Mouse (Mus musculus) natural killer cell, adult 2 months (primary cell): ENCODE data around the gene Hist1h4f.
A peak's percentile ranks its signal among the peaks of the same experiment; 100 is the strongest.
"Not testable (repeated sequence)": the region's sequence is repeated elsewhere in the genome, so short reads cannot be mapped to it uniquely, and the experiment has no call there.

Source experiments
- DNase-seq, 2 experiments: peaks; one replicate each; pipeline ENCODE4 v3.0.0; 2022; ENCODE audit warnings: low spot score in 2 of 2

Gene Hist1h4f

DNA sequence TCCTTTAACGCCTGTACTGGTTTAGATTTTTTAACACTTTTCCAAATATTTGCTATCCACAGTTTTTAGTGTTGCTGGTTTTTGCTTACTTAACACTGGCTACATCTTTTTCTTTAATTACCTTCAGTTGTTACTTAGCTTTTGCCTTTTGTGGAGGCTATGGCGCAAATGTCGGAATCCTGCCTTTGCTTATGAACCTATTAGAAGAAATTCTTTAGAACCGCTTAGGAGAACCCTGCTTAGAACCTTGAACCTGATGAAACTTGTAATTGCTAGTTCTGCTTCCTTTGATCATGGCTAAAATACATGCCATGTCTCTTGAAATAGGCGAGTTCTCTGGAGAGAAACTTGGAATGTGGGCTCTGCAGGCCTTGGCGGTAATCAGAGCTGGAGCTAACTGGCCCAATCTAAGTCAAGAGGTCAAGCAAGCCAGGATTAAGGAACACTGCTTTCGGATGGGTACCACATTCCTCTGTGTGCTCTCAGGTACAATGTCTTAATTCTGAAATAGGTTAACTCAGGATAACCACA, 25.0 kb upstream of the Hist1h4f start:
- DNase-seq, result no peak

DNA sequence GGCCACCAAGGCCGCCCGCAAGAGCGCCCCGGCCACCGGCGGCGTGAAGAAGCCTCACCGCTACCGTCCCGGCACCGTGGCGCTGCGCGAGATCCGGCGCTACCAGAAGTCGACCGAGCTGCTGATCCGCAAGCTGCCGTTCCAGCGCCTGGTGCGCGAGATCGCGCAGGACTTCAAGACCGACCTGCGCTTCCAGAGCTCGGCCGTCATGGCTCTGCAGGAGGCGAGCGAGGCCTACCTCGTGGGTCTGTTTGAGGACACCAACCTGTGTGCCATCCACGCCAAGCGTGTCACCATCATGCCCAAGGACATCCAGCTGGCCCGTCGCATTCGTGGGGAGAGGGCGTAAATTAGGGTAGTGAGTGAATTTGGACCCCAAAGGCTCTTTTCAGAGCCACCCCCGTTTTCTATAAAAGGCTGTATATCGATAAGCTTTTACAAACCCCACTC, 24.4 kb upstream of the Hist1h4f start:
- DNase-seq, result not testable (repeated sequence)

DNA sequence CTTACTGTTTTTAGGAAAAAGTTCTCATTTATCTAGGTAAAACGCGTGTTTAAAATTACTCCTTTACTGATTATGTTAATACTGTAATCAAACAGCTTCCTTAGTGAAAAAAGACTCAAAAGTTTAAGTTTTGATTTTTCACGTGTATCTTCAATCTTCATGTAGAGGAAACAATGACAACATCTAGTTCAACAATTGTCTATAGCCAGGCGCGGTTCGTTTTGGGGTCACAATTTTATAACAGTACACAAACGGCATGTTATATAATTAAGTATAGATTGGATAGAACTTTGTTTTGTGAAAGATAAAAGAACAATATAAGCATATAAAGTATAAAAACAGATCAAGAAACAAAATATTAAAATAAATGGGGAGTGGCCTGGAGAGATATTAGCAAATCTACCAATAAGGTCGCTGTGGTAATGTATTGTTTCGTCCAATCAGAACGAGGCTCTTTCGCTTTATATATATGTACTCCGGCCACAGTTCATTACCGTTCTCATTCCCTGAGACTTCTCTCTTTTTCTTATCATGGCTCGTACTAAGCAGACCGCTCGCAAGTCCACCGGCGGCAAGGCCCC, 23.9 kb upstream of the Hist1h4f start, which contains the start of gene Hist1h3d:
Gene Hist1h3d (plus strand): TSS at position 493 of the 581 bp plus-strand sequence.
- peak in 1 of 2 experiments; percentile 70 for DNase-seq

DNA sequence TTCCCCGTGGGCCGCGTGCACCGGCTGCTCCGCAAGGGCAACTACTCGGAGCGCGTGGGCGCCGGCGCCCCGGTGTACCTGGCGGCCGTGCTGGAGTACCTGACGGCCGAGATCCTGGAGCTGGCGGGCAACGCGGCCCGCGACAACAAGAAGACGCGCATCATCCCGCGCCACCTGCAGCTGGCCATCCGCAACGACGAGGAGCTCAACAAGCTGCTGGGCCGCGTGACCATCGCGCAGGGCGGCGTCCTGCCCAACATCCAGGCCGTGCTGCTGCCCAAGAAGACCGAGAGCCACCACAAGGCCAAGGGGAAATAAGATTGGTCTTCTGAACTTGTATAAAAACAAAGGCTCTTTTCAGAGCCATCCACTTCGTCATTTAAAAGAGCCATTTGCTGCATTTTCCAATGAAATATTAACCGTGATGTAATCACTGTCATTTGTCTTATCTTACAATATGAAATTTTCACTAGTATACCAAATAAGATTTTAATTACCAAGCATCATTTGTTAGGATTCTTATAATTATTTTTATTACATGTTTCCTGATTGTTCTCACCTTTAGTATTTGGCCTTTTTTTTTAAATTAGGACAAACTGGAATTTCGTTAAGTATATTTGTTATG, 23.2 kb upstream of the Hist1h4f start:
- not testable (repeated sequence) for DNase-seq

DNA sequence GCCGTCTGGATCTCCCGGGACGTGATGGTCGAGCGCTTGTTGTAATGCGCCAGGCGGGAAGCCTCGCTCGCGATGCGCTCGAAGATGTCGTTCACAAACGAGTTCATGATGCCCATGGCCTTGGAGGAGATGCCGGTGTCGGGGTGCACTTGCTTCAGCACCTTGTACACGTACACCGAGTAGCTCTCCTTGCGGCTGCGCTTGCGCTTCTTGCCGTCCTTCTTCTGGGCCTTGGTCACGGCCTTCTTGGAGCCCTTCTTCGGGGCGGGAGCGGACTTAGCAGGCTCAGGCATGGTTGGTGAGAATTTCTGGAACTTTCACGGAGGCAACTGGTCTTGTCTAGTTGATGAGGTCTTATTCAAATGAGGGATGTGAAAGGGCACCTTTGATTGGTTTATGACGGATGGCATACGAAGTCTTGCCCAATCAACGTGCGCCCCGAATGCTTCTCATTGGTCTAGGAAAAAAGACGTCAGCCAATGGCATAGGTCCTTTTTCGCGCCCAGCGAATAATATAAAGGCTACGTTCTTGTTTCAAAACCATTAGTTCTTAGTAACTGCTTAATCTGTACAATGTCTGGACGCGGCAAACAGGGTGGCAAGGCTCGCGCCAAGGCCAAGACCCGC, 22.6 kb upstream of the Hist1h4f start, which contains the start of the genes Hist1h2bf and Hist1h2ad:
Gene Hist1h2bf (minus strand): TSS at position 299 of the 627 bp plus-strand sequence.
Gene Hist1h2ad (plus strand): TSS at position 484 of the 627 bp plus-strand sequence.
- peak; percentile 91 to 92 for DNase-seq

DNA sequence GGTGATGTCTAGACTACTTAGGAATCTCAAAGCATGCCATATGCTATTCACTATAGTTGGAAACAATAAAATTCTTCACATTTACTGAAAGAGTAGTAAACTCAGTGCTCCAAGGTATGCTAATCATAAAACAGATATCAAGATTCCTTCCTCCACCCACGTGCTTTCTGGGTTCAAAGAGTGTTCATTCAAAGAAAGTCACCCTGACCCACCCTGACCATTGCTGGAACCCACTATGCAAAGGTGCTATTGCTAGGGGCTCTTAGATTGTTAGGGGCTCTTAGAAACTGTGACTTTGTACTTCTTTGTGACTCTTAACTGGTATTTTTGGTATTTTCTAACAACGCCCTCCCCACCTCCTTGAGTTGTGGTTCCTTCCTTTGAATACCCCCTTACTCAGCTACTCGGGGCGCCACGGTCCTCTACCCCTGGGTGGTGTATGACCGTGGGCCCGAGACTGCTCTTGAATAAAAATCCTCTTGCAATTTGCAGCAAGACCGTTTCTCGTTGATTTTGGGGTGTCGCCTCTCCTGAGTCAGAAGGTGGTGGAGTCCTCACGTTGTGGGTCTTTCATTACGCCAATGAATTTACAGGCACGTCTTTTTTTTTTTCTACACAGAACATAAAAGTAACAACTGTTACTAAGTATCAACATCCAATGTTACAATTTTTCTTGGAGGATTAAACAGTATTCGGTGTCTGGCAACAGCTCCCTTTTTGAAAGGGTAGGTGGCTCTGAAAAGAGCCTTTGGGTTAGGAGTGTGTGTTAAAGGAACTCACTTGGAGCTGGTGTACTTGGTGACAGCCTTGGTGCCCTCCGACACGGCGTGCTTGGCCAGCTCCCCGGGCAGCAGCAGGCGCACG, 21.8 kb upstream of the Hist1h4f start:
- DNase-seq, result not testable (repeated sequence)

DNA sequence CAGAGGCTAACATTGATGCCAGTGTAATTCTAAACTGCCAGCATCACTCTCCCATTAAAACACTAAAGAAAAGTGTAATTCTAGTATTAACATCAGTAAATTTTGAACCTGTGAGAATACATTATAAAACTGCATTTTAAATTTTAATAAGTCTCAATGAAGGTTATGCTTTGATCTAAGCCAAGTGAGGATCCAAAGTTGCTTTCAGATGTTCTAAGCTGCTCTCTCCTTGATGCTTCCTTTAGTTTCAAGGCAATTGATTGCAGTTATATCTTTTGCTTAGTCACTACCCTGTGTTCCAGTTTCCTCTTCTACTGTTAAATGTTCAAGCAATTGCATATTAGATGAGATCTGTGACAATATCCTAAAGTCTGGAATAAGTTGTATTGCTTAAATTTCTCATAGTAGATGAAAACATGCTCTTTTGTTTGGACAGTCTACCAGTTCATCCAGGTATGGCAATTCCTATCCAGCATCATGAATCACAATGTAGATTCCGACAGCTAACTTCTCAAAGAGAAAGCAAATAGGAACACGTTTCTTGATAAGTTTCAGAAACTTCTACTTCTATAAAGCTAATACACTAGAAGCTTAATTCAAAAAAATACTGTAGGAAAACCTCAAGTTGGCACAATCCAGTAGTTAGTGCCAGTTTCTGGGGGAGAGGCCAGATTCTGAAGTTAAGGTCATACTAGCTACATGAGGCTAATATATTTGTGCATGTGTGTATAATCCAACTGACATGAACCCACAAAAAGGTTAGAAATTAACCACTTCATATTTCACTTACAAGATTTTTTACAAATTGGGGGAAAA, 21.0 kb upstream of the Hist1h4f start:
- DNase-seq, result no peak

DNA sequence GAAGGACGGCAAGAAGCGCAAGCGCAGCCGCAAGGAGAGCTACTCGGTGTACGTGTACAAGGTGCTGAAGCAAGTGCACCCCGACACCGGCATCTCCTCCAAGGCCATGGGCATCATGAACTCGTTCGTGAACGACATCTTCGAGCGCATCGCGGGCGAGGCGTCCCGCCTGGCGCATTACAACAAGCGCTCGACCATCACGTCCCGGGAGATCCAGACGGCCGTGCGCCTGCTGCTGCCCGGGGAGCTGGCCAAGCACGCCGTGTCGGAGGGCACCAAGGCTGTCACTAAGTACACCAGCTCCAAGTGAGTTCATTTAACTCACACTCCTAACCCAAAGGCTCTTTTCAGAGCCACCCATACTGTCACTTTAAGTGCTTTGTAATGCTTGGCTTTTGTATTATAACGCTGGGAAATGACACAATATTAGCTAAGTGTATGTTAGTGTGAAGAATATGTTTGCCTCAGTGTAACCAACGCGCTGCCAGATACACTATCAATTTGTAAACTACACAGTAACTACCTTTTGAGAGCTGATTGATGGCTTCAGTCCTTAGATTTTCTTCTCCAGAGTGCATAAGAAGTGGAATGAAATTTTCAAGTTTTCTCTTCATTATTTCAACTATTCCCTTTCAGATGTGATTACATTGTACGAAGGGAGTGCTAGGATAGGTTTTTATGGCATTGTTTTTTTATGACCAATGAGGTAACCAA, 20.2 kb upstream of the Hist1h4f start:
- DNase-seq, result not testable (repeated sequence)

DNA sequence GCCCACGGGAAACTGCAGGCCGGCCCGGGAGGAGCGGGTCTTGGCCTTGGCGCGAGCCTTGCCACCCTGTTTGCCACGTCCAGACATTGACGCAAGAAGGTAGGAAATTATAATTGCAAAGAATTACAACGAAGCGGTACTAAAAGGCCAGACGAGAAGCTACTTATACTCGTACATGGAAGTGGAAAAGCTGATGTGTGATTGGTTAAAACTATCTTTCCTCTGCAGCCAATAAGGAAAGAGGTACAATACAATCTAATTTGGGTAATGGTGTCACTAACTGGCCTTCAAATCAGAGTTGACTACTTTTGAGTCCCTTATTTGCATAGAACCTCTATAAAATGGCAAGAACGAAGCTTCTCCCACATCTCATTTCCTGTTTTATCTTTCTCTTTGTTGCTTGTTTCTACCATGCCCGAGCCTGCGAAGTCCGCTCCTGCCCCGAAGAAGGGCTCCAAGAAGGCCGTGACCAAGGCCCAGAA, 19.6 kb upstream of the Hist1h4f start, which contains the start of the genes Hist1h2ae and Hist1h2bg:
Gene Hist1h2ae (minus strand): TSS at position 199 of the 482 bp plus-strand sequence.
Gene Hist1h2bg (plus strand): TSS at position 375 of the 482 bp plus-strand sequence.
- peak; percentile 71 to 75 for DNase-seq

DNA sequence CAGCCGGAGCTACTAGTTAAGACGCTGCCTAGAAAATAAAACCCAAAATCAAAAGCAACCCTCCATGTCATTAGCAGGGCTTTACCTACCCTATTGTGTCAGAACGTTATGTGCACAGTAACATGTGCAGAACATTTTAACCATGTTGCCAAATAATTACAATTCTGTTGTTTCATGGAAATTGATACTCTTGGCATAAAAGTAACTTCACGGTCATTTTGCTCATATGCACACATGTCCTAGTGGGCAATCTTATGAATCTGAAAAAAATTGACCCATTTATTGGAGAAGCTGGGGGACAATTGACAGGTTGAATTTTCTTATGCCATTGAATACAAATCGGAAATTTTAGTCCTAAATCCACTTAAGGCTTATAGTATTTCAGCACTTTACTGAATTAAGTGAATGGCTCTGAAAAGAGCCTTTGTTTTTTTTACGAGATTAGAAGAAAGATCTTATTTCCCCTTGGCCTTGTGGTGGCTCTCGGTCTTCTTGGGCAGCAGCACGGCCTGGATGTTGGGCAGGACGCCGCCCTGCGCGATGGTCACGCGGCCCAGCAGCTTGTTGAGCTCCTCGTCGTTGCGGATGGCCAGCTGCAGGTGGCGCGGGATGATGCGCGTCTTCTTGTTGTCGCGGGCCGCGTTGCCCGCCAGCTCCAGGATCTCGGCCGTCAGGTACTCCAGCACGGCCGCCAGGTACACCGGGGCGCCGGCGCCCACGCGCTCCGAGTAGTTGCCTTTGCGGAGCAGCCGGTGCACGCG, 19.0 kb upstream of the Hist1h4f start:
- not testable (repeated sequence) for DNase-seq

DNA sequence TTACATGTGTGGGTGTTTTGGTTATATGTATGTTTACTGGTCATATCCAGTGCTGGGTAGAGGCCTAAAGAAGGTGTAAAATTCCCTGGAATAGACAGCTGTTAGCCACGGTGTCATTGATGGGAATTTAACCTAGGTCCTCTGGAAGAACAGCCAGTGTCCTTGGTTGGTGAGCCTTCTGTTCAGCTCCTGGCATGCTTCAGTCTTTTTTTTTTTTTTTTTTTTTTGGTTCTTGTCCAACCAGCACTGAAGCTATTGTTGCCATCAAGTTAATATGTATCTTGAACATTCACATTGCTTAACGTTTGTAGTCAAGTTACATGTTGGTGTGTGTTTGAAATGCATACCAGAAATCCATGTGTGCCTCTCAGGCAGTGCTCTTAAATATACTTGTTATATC, 13.0 kb upstream of the Hist1h4f start:
- no peak for DNase-seq

DNA sequence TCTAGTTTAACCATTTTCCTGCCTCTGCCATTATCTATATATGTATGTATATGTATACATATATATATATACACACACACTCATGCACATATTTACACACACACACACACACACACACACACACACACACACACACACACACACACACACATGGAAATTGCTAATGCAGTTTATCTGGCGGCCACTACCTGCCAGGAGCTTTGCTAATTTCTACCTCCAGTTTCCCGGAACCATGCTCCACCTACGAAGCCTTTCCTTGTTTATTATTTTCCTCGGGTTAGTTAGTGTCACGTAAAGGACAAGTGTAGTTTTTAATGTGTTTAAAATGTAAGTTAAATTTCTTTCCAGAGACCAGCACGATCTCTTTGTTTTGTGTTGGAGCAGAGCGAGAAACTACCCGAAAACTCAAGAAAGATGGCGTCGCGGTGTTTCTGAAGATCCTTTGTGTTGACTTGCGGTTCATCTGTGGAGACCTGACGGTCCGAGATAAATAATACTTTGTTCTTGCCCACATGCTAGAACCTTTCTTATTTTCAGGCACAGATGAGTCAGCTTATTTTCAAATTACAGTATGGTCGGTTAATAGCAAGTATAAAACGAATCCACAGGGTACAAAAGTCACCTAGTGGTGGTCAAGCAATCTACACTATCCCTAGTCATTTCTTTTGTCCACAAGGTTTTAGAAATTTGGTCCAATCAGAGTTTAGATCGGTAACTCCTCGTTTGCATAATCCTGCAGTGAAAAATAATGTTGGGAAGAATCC, 11.4 kb upstream of the Hist1h4f start:
- DNase-seq, result peak; percentile 56 to 57

DNA sequence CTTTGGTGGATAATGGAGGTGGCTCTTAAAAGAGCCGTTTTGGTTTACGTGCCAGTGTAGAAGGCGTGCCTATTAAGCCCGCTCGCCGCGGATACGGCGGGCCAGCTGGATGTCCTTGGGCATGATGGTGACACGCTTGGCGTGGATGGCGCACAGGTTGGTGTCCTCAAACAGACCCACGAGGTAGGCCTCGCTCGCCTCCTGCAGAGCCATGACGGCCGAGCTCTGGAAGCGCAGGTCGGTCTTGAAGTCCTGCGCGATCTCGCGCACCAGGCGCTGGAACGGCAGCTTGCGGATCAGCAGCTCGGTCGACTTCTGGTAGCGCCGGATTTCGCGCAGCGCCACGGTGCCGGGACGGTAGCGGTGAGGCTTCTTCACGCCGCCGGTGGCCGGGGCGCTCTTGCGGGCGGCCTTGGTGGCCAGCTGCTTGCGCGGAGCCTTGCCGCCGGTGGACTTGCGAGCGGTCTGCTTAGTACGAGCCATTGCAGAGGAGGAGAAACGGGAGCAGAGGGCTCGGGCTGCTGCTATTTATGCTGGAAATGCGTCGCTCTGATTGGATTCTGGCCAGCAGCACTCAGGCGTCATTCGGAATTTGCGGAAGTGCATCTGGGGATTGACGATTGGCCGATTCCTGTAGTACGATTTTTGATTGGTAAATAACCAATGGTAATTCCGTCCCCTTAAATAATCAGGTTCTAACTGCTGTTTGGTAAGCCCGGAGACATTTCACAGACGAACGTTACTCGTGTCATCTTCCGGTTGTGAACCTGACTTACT, 10.6 kb upstream of the Hist1h4f start, which contains the start of gene Hist1h3e:
Gene Hist1h3e (minus strand): TSS at position 487 of the 777 bp plus-strand sequence.
- DNase-seq, result peak; percentile 93 to 95

DNA sequence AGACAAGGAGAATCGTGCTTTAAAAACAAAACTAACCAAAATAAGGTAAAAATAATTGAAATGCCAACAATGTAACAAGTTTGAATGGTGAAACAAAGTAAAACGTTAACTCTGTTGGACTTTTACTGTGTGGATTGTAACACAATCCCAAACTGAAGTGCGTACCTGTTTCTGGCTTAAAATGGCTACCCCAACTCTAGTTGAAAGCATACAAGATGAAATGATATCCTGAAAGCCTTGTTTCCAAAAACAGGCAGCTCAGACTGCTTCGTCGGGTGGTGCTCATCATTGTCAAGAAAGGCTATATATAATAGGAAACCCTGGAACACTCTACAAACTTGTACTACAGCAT, 10.1 kb upstream of the Hist1h4f start:
- not testable (repeated sequence) for DNase-seq

DNA sequence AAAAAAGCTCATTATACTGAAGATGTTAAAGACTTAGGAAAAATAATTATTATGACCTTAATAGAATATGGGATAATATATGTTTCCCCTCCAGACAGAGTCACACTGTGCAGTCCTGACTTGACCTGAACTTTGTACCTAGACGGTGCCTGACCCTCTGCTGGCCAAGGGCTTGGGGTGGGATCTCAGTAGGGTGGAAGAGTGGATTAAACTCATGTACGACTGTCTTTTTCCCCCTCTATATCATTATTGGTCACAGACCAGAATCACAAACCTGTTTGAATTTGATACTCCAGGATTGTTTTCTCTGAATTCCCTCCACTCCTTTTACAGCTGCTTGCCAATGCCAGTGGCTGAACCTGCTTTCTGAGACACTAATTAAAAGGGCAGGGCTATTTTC, 9.3 kb upstream of the Hist1h4f start:
- not testable (repeated sequence) for DNase-seq

DNA sequence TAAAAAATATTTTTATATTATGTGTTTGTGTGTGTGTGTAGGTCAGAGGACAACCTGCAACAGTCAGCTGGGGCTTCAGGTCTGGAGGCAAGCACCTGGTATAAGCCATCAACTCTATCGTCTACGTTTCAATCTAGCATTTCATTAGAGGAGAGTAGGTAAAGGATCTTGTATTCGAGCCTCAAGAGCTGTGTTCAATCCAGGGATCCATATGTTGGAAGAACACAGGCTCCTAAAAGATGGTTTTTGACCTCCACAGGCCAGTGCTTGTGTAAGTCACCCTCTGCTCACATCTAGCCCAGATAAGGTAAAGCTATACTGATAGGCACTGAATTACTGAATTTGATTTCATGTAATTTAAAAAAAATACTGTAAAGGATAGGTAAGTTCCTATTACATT, 5.5 kb upstream of the Hist1h4f start:
- DNase-seq, result no peak

DNA sequence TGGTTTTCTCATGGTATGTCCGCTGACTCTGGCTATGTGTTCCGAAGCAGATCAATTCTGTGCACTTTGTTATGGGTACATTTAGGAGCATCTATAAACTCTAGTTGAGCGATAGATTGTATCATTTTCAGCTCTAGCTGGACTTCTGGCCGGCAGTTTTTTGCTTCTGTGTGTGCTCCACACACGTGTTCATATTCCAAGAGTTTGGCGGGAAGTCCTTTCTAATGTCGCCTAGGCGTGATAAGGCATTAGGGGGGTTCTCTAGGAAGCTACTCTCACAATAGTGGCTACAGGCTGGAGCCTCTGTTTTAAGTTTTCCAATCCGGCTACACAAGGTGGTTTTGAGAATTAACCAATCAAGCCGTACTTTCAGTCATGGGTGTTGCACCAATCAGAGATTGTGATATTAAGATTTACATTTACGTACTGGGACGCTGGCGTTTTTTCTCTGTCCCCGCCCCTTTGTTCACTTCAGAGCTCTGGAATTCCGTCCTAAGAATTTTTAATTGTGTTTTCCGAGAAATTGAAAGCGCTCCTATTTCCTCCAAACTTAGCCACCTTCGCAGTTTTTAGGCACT, 4.5 kb upstream of the Hist1h4f start:
- peak; percentile 52 to 61 for DNase-seq
